Mouse (Mus musculus) lung, adult 2 months (tissue): ENCODE results near the gene Crispld2.

Source experiments
- CTCF ChIP-seq: fragments of 200-500 bp; IDR thresholded peaks from 2 replicates; pipeline ENCODE4 v1.5.1; 2011; ENCODE audit warnings: mild to moderate bottlenecking, low read length, control low read depth; ENCODE audit not compliant: insufficient read depth
- POLR2A ChIP-seq: fragments of 200-500 bp; IDR thresholded peaks from 2 replicates; pipeline ENCODE4 v1.6.1; 2011; ENCODE audit warnings: low read depth, mild to moderate bottlenecking, control low read depth, low read length, borderline replicate concordance; ENCODE audit errors: extremely low read depth

GRCm38 (mm10) chr8:119944096-119944811 is 48.0 kb upstream of the Crispld2 start:
- TF ChIP-seq CTCF: peak; percentile 91
- no peak for TF ChIP-seq POLR2A
